Mouse (Mus musculus) heart, adult 2 months (tissue): ENCODE results near the gene Gm42957.

ENCODE experiments used
- CTCF ChIP-seq: fragments of 200-600 bp; IDR thresholded peaks from 2 replicates; pipeline ENCODE4 v1.8.1; 2022; ENCODE audit warnings: antibody characterized with exemption, mild to moderate bottlenecking, moderate library complexity
- EP300 ChIP-seq: fragments of 200-500 bp; IDR thresholded peaks from 2 replicates; pipeline ENCODE4 v1.6.1; 2011; ENCODE audit warnings: low read depth, low read length, control low read depth; ENCODE audit not compliant: insufficient read depth

- TF ChIP-seq CTCF, result no peak
- TF ChIP-seq EP300, result no peak
Measured at GRCm38 (mm10) chr3:96599069-96599393, 36.2 kb upstream of the Gm42957 start.
